Mouse (Mus musculus) ES-Bruce4 (cell line): ENCODE data around the gene Dyrk1b.

ENCODE experiments used
- CTCF ChIP-seq: IDR thresholded peaks from one replicate; pipeline ENCODE4 v1.8.1; 2011; ENCODE audit warnings: low read depth, low read length
- EP300 ChIP-seq: IDR thresholded peaks from 2 replicates; pipeline ENCODE4 v1.6.1; 2011; ENCODE audit warnings: low read depth, low read length; ENCODE audit not compliant: insufficient read depth

DNA sequence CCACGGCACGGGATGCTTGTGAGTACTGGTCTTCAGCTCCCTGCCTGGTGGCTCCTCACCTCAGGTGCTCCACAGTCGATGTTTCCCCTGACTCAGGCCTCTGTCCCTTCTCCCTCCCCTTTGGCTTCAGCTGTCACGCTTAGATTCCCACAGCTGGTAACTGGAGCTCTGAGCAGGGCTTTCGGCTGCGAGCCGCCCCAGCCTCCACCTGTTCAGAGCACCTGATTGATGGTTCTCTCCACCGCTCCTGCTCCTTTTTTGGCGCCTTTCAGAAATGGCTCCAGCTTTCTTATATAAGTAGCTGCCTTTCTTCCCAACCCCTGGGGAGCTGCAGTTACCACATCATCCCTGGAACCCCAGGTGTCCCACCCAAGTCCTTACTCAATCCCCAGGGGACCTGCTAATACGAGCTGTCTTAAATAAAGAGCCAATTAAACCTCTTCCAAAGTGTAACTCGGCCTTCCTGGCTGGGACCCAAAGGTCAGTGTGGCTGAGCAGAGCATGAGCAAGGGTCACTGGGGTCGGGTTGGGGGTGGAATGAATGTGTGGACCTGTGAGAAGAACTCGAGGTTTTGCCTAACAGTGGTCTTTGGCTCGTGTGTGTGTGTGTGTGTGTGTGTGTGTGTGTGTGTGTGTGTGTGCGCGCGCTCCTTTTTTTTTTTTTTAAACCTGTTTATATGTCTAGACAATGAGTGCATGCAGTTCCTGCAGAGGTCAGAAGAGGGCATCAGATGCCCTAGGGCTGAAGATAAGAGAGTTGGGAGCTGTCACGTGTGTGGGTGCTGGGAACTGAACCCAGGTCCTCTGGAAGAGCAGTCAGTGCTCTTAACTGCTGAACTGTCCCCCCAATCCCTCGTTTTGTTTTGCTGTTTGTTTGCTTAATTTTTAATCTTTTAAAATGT is 24.2 kb downstream of the Dyrk1b start:
- no peak for TF ChIP-seq CTCF
- TF ChIP-seq EP300 = no peak
